Mouse (Mus musculus) forebrain, postnatal 0 days (tissue): ENCODE data around the gene Akt1s1. TPM values are rescaled to one million over a fixed set of nuclear protein-coding genes. Genes with fewer than 3 reads are reported as not detected.

Experiments
- ATAC-seq: fragments of 200-750 bp; cut with Nextera tagmentation; 2 replicates; pipeline ENCODE4 v1.8.0; 2017; ENCODE audit warnings: mild to moderate bottlenecking, moderate library complexity
- DNase-seq: peaks from one replicate; pipeline ENCODE4 v3.0.0-alpha.2; 2015
- H3K27ac ChIP-seq: fragments of 300-500 bp; sonication (generic); 2 replicates; pipeline ENCODE4 v1.5.1; 2014; ENCODE audit warnings: low read depth, mild to moderate bottlenecking, antibody characterized with exemption, low read length, moderate library complexity, mixed read lengths
- H3K27me3 ChIP-seq: fragments of 300-500 bp; sonication (generic); 2 replicates; pipeline ENCODE4 v1.6.1; 2014; ENCODE audit warnings: mild to moderate bottlenecking, low read length, mixed read lengths; ENCODE audit not compliant: insufficient read depth
- H3K36me3 ChIP-seq: fragments of 300-500 bp; sonication (generic); 2 replicates; pipeline ENCODE4 v1.6.1; 2014; ENCODE audit warnings: mild to moderate bottlenecking, moderate library complexity; ENCODE audit not compliant: insufficient read depth
- H3K4me1 ChIP-seq: fragments of 300-500 bp; sonication (generic); 2 replicates; pipeline ENCODE4 v1.6.1; 2014; ENCODE audit warnings: antibody characterized with exemption; ENCODE audit not compliant: insufficient read depth
- H3K4me2 ChIP-seq: fragments of 300-500 bp; sonication (generic); 2 replicates; pipeline ENCODE4 v1.6.1; 2014; ENCODE audit warnings: low read depth, mild to moderate bottlenecking, moderate library complexity
- H3K4me3 ChIP-seq: fragments of 300-500 bp; sonication (generic); 2 replicates; pipeline ENCODE4 v1.5.1; 2014; ENCODE audit warnings: low read depth, low read length, mixed read lengths
- H3K9ac ChIP-seq: fragments of 300-500 bp; sonication (generic); 2 replicates; pipeline ENCODE4 v1.6.1; 2014; ENCODE audit warnings: mild to moderate bottlenecking
- H3K9me3 ChIP-seq: fragments of 300-500 bp; sonication (generic); 2 replicates; pipeline ENCODE4 v1.6.1; 2016; ENCODE audit warnings: low read length
- CTCF ChIP-seq: sonication (generic); IDR thresholded peaks from 2 replicates; pipeline ENCODE4 v1.5.1; 2016; ENCODE audit warnings: antibody characterized with exemption, control low read depth, low read depth
- WGBS: fragments of 180-500 bp; shearing (Covaris S2); extraction: QIAGEN DNeasy Blood & Tissue Kit; methylation state at CpG from one replicate; pipeline ENCODE4 v1.1.7; 2014; 5-methylcytosine and 5-hydroxymethylcytosine counted together
- polyA plus RNA-seq: library from polyadenylated mRNA; unstranded; fragments of >200 nt; fragmentation: Nextera tagmentation; extraction: Ambion mirVana; gene quantifications from 2 replicates; pipeline ENCODE4 v1.2.1, GENCODE M21; 2015
- total RNA-seq: library from RNA; depleted of rRNA; stranded (reverse); fragments of >200 nt; gene quantifications from 2 replicates; pipeline ENCODE4 v1.2.3, GENCODE M21; 2014

Akt1s1 gene
- total and polyA plus RNA-seq, 2 experiments from 2014 or later, result 105 to 109 TPM

GRCm38 (mm10) chr7:44824872-44825271 lies 23.9 kb upstream of the Akt1s1 start:
- 18% methylated on average over 3 of the region's 3 CpGs for WGBS
- Histone ChIP-seq H3K27ac (no peak overlapping the region), H3K9ac (no peak overlapping the region), H3K4me3 (no peak overlapping the region), H3K4me1 (no peaks in the 10 kb centered on the region), H3K27me3 (no peaks in the 10 kb centered on the region), H3K4me2 (no peak overlapping the region), H3K9me3 (no peaks in the 10 kb centered on the region), H3K36me3 (peaks cover 18% of the 10 kb centered on the region)
- ATAC-seq (peak; percentile 90), DNase-seq (peak; percentile 88)
- peak; percentile 95 for TF ChIP-seq CTCF

- no peak for ATAC-seq
- H3K4me3 ChIP-seq, result no peak overlapping the region
These were observed 22.0 kb upstream of the Akt1s1 start for GRCm38 (mm10) chr7:44826771-44827170.

GRCm38 (mm10) chr7:44828706-44829105 lies 20.1 kb upstream of the Akt1s1 start:
- Histone ChIP-seq H3K9me3 (no peaks in the 10 kb centered on the region), H3K9ac (no peak overlapping the region), H3K27ac (no peak overlapping the region), H3K4me2 (no peak overlapping the region), H3K27me3 (no peaks in the 10 kb centered on the region), H3K36me3 (peaks cover 40% of the 10 kb centered on the region), H3K4me3 (no peak overlapping the region), H3K4me1 (no peaks in the 10 kb centered on the region)
- DNase-seq (no peak), ATAC-seq (no peak)
- no peak for TF ChIP-seq CTCF
- WGBS, result 90% methylated on average over 5 of the region's 5 CpGs

More at GRCm38 (mm10) chr7:44826771-44827170, 22.0 kb upstream of the Akt1s1 start:
- Histone ChIP-seq H3K27me3 (no peaks in the 10 kb centered on the region), H3K36me3 (peaks cover 37% of the 10 kb centered on the region), H3K27ac (no peak overlapping the region), H3K4me2 (no peak overlapping the region), H3K4me1 (no peaks in the 10 kb centered on the region), H3K9ac (no peak overlapping the region), H3K9me3 (no peaks in the 10 kb centered on the region)
- no peak for DNase-seq
- no peak for TF ChIP-seq CTCF
- 80% methylated on average over 3 of the region's 3 CpGs for WGBS

GRCm38 (mm10) chr7:44832763-44833162 lies 16.0 kb upstream of the Akt1s1 start:
- no peak for DNase-seq

GRCm38 (mm10) chr7:44835373-44836015 lies 13.3 kb upstream of the Akt1s1 start:
- no peaks in the 10 kb centered on the region for H3K9me3 ChIP-seq
- DNase-seq, result no peak
- H3K27ac ChIP-seq, result no peak overlapping the region
- H3K4me1 ChIP-seq, result peaks cover 8% of the 10 kb centered on the region; the same call in 1 of the 2 replicates
- WGBS, result 91% methylated on average over 1 of the region's 1 CpGs
- no peak overlapping the region for H3K4me3 ChIP-seq
- no peak for ATAC-seq
- peaks cover 16% of the 10 kb centered on the region for H3K36me3 ChIP-seq
- H3K9ac ChIP-seq, result no peak overlapping the region
- H3K4me2 ChIP-seq, result no peak overlapping the region
- TF ChIP-seq CTCF, result no peak
- H3K27me3 ChIP-seq, result 0 out of 2 replicates have a peak, but pooled peaks cover 5% of the 10 kb centered on the region

More at GRCm38 (mm10) chr7:44832763-44833162, 16.0 kb upstream of the Akt1s1 start:
- Histone ChIP-seq H3K9me3 (no peaks in the 10 kb centered on the region), H3K27me3 (no peaks in the 10 kb centered on the region), H3K4me2 (no peak overlapping the region), H3K27ac (no peak overlapping the region), H3K4me3 (no peak overlapping the region), H3K4me1 (no peaks in the 10 kb centered on the region), H3K9ac (no peak overlapping the region), H3K36me3 (peaks cover 40% of the 10 kb centered on the region)
- no peak for ATAC-seq
- TF ChIP-seq CTCF, result no peak
- WGBS, result 73% methylated on average over 4 of the region's 4 CpGs

GRCm38 (mm10) chr7:44836016-44836404 lies 12.8 kb upstream of the Akt1s1 start:
- TF ChIP-seq CTCF, result no peak
- H3K4me1 ChIP-seq, result peaks cover 8% of the 10 kb centered on the region; the same call in 1 of the 2 replicates
- no peaks in the 10 kb centered on the region for H3K9me3 ChIP-seq
- no peak overlapping the region for H3K4me2 ChIP-seq
- DNase-seq, result no peak
- no peak overlapping the region for H3K9ac ChIP-seq
- ATAC-seq, result no peak
- no peak overlapping the region for H3K27ac ChIP-seq
- 63% methylated on average over 3 of the region's 3 CpGs for WGBS
- H3K27me3 ChIP-seq, result 0 out of 2 replicates have a peak, but pooled peaks cover 8% of the 10 kb centered on the region
- no peak overlapping the region for H3K4me3 ChIP-seq
- peaks cover 16% of the 10 kb centered on the region for H3K36me3 ChIP-seq

- Histone ChIP-seq H3K4me2 (no peak overlapping the region), H3K4me3 (no peak overlapping the region), H3K27me3 (0 out of 2 replicates have a peak, but pooled peaks cover 8% of the 10 kb centered on the region), H3K36me3 (peaks cover 15% of the 10 kb centered on the region; the same call in 1 of the 2 replicates), H3K27ac (no peak overlapping the region), H3K4me1 (peaks cover 8% of the 10 kb centered on the region; the same call in 1 of the 2 replicates), H3K9ac (no peak overlapping the region), H3K9me3 (no peaks in the 10 kb centered on the region)
- ATAC-seq, result no peak
- no peak for TF ChIP-seq CTCF
- no peak for DNase-seq
- 86% methylated on average over 9 of the region's 9 CpGs for WGBS
These were observed 12.3 kb upstream of the Akt1s1 start for GRCm38 (mm10) chr7:44836423-44837053.
